Mouse (Mus musculus) neural tube, embryonic 15.5 days (tissue): ENCODE results near the gene Frg2f1. TPM values are rescaled to one million over a fixed set of nuclear protein-coding genes. Genes with fewer than 3 reads are reported as not detected.

Experiments
- ATAC-seq: fragments of 200-750 bp; cut with Nextera tagmentation; 2 replicates; pipeline ENCODE4 v1.8.0; 2017; ENCODE audit warnings: mild to moderate bottlenecking, moderate TSS enrichment, moderate library complexity; ENCODE audit not compliant: low FRiP score
- H3K27ac ChIP-seq: fragments of 300-500 bp; sonication (generic); replicated peaks from 2 replicates; pipeline ENCODE4 v1.5.1; 2015; ENCODE audit warnings: mild to moderate bottlenecking, inconsistent platforms
- H3K27me3 ChIP-seq: fragments of 300-500 bp; sonication (generic); replicated peaks from 2 replicates; pipeline ENCODE4 v1.6.1; 2015; ENCODE audit warnings: inconsistent platforms
- H3K36me3 ChIP-seq: fragments of 300-500 bp; sonication (generic); 2 replicates; pipeline ENCODE4 v1.6.1; 2015; ENCODE audit warnings: inconsistent platforms
- H3K4me1 ChIP-seq: fragments of 300-500 bp; sonication (generic); 2 replicates; pipeline ENCODE4 v1.6.1; 2015; ENCODE audit warnings: inconsistent platforms
- H3K4me2 ChIP-seq: fragments of 300-500 bp; sonication (generic); 2 replicates; pipeline ENCODE4 v1.6.1; 2015; ENCODE audit warnings: inconsistent platforms, mild to moderate bottlenecking, moderate library complexity
- H3K4me3 ChIP-seq: fragments of 300-500 bp; sonication (generic); replicated peaks from 2 replicates; pipeline ENCODE4 v1.5.1; 2015; ENCODE audit warnings: mild to moderate bottlenecking, inconsistent platforms
- H3K9ac ChIP-seq: fragments of 300-500 bp; sonication (generic); replicated peaks from 2 replicates; pipeline ENCODE4 v1.6.1; 2015; ENCODE audit warnings: mild to moderate bottlenecking, inconsistent platforms
- H3K9me3 ChIP-seq: fragments of 300-500 bp; sonication (generic); replicated peaks from 2 replicates; pipeline ENCODE4 v1.6.1; 2016; ENCODE audit warnings: inconsistent platforms
- WGBS: fragments of 180-500 bp; shearing (Covaris S2); methylation state at CpG from one replicate; pipeline ENCODE4 v1.1.7; 2015; ENCODE audit warnings: mixed read lengths; 5-methylcytosine and 5-hydroxymethylcytosine counted together
- polyA plus RNA-seq: library from polyadenylated mRNA; unstranded; fragments of >200 nt; fragmentation: Nextera tagmentation; extraction: Ambion mirVana; gene quantifications from 2 replicates; pipeline ENCODE4 v1.2.1, GENCODE M21; 2015

The Frg2f1 gene
- polyA plus RNA-seq, 1 experiment from 2014 or later = 12.1 TPM

GRCm38 (mm10) chr4:119490806-119491205 lies 48.5 kb downstream of the Frg2f1 start:
- Histone ChIP-seq H3K36me3 (no peaks in the 10 kb centered on the region), H3K9me3 (no peaks in the 10 kb centered on the region), H3K27ac (no peak overlapping the region), H3K4me2 (peak overlapping the region; percentile 81), H3K4me1 (peaks cover 22% of the 10 kb centered on the region), H3K27me3 (peaks cover 1% of the 10 kb centered on the region; the same call in 1 of the 2 replicates), H3K4me3 (0 out of 2 replicates have a peak overlapping the region, but pooled peaks have one; percentile 67), H3K9ac (no peak overlapping the region)
- WGBS = 81% methylated on average over 3 of the region's 3 CpGs
- no peak for ATAC-seq

DNA sequence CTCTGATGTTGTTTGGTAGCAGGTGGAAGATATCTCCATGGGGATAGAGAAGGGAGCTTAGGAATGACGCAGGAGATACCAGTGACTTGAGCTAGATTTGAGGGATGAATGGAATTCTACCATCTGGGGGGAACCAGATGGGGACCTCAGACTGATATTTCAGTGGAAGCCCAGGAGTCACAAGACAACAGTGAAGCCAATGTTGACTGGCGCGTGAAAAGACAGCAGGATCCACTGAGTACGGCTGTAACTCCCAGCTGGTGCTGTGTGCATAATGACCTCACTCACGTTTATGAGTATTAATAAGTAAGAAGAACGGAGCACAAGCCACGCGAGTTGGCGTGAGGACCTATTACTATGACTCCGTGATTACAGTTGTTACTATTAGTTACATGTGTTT lies 49.7 kb downstream of the Frg2f1 start:
- H3K27ac ChIP-seq = no peak overlapping the region; the same call in 1 of the 2 replicates
- H3K4me2 ChIP-seq = 0 out of 2 replicates have a peak overlapping the region, but pooled peaks have one; percentile 5
- 50% methylated on average over 10 of the region's 10 CpGs for WGBS

GRCm38 (mm10) chr4:119484882-119485281 lies 54.4 kb downstream of the Frg2f1 start:
- Histone ChIP-seq H3K4me2 (no peak overlapping the region), H3K4me3 (no peak overlapping the region), H3K36me3 (no peaks in the 10 kb centered on the region), H3K27me3 (no peaks in the 10 kb centered on the region), H3K27ac (no peak overlapping the region), H3K9ac (no peak overlapping the region), H3K4me1 (peaks cover 7% of the 10 kb centered on the region), H3K9me3 (no peaks in the 10 kb centered on the region)
- 79% methylated on average over 7 of the region's 7 CpGs for WGBS
- ATAC-seq = no peak

More for the DNA sequence above, 49.7 kb downstream of the Frg2f1 start:
- no peak overlapping the region for H3K9ac ChIP-seq
- no peak for ATAC-seq
- H3K4me3 ChIP-seq = no peak overlapping the region
- peaks cover 22% of the 10 kb centered on the region for H3K4me1 ChIP-seq
- no peaks in the 10 kb centered on the region for H3K36me3 ChIP-seq
- H3K27me3 ChIP-seq = no peaks in the 10 kb centered on the region; the same call in 1 of the 2 replicates
- H3K9me3 ChIP-seq = no peaks in the 10 kb centered on the region

- no peaks in the 10 kb centered on the region for H3K4me1 ChIP-seq
- 63% methylated on average over 9 of the region's 9 CpGs for WGBS
Measured at GRCm38 (mm10) chr4:119483051-119483450, 56.3 kb downstream of the Frg2f1 start.

More at GRCm38 (mm10) chr4:119483051-119483450, 56.3 kb downstream of the Frg2f1 start:
- no peak overlapping the region for H3K27ac ChIP-seq
- ATAC-seq = no peak
- no peak overlapping the region for H3K4me2 ChIP-seq
- no peak overlapping the region for H3K4me3 ChIP-seq
- no peaks in the 10 kb centered on the region for H3K36me3 ChIP-seq
- no peak overlapping the region for H3K9ac ChIP-seq
- no peaks in the 10 kb centered on the region for H3K27me3 ChIP-seq
- no peaks in the 10 kb centered on the region for H3K9me3 ChIP-seq

Other genes with a start within 250 kb of the Frg2f1 start
- 815 and 871 TPM in 2 replicates for gene Ybx1, start 244.9 kb downstream of the Frg2f1 start, polyA plus RNA-seq
- 43.5 and 54.5 TPM in 2 replicates for gene Ppih, start 219.0 kb downstream of the Frg2f1 start, polyA plus RNA-seq
- 20.2 and 22.0 TPM in 2 replicates for gene Ccdc30, start 124.0 kb downstream of the Frg2f1 start, polyA plus RNA-seq
- 21.8 and 28.5 TPM in 2 replicates for gene Ppcs, start 117.1 kb downstream of the Frg2f1 start, polyA plus RNA-seq
- 0.44 and 0.46 TPM in 2 replicates for gene Zmynd12, start 116.7 kb downstream of the Frg2f1 start, polyA plus RNA-seq
- 26.6 and 29.9 TPM in 2 replicates for gene Rimkla, start 46.9 kb downstream of the Frg2f1 start, polyA plus RNA-seq
- 25.4 and 27.4 TPM in 2 replicates for gene Foxj3, start 2.5 kb downstream of the Frg2f1 start, polyA plus RNA-seq
- gene Guca2a, start 98.2 kb upstream of the Frg2f1 start, polyA plus RNA-seq = 14.7 TPM in 1 of 2 replicates, not detected in the other
- gene Guca2b, start 119.4 kb upstream of the Frg2f1 start, polyA plus RNA-seq = not detected in 2 replicates
- gene Hivep3, start 194.3 kb upstream of the Frg2f1 start, polyA plus RNA-seq = 21.0 and 23.6 TPM in 2 replicates